Mouse (Mus musculus) thymus, adult 2 months (tissue): ENCODE results near the gene Gpr156.

Source experiments
- CTCF ChIP-seq: fragments of 200-500 bp; IDR thresholded peaks from 2 replicates; pipeline ENCODE4 v1.5.1; 2012; ENCODE audit warnings: mild to moderate bottlenecking, control low read depth, low read length, moderate library complexity, borderline replicate concordance; ENCODE audit not compliant: control insufficient read depth, poor library complexity, insufficient read depth; ENCODE audit errors: extremely low read depth
- POLR2A ChIP-seq: fragments of 200-500 bp; IDR thresholded peaks from 2 replicates; pipeline ENCODE4 v1.6.1; 2012; ENCODE audit warnings: mild to moderate bottlenecking, low read length, control low read depth, moderate library complexity; ENCODE audit not compliant: control insufficient read depth, poor library complexity, insufficient read depth; ENCODE audit errors: extremely low read depth

GRCm38 (mm10) chr16:37877406-37877805 lies 38.9 kb upstream of the Gpr156 start:
- TF ChIP-seq CTCF (no peak), POLR2A (no peak)
